Mouse (Mus musculus): ENCODE results near the gene Ehd1. TPM values are rescaled to one million over a fixed set of nuclear protein-coding genes. Genes with fewer than 3 reads are reported as not detected.

Gene Ehd1
- polyA plus RNA-seq, 1 experiment from 2014 or later: 177 TPM

DNA sequence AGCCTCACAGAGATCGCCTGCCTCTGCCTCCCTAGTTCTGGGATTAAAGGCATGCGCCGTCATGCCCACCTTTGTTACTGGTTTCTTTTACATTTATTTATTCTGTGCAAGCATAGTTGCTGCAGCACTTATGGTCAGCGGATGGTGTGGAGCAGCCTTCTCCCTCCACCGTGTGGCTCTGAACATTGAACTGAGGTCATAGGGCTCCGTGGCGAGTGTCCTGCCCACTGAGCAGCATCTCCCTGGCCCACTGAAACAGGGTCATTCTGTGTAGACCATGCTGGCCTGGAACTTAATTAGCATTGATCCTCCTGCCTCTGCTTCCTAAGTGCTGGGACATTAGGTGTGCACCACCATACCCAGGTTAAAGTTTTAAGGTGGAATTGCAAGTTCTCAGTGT lies 4.0 kb downstream of the Ehd1 start:
- TF ChIP-seq CTCF (IDR thresholded peaks at IDR 0.05; ENCODE audit: low read depth): no peak
- 81% methylated on average over 7 of the region's 7 CpGs for WGBS
- no peak for ATAC-seq
- peak overlapping the region; percentile 83 for H3K4me2 ChIP-seq (replicated peaks; ENCODE audit: low read depth)
- peaks cover 29% of the 10 kb centered on the region for H3K36me3 ChIP-seq (ENCODE audit: control insufficient read depth, insufficient read depth)
- peak overlapping the region; percentile 88; the same call in 1 of the 2 replicates for H3K27ac ChIP-seq (ENCODE audit: low read depth, low read length)
- H3K9ac ChIP-seq (ENCODE audit: low read depth, low read length): no peak overlapping the region; the same call in 1 of the 2 replicates
- H3K4me3 ChIP-seq (ENCODE audit: low read depth, low read length): no peak overlapping the region
- H3K27me3 ChIP-seq (replicated peaks; ENCODE audit: control insufficient read depth, insufficient read depth, low read length): no peaks in the 10 kb centered on the region
- 0 out of 2 replicates have a peak, but pooled peaks cover 23% of the 10 kb centered on the region for H3K4me1 ChIP-seq (replicated peaks; ENCODE audit: control insufficient read depth, insufficient read depth, low read length)
- no peaks in the 10 kb centered on the region for H3K9me3 ChIP-seq (ENCODE audit: control insufficient read depth)

GRCm38 (mm10) chr19:6281122-6282020 lies 4.8 kb downstream of the Ehd1 start:
- no peak for TF ChIP-seq CTCF (IDR thresholded peaks at IDR 0.05; ENCODE audit: low read depth)
- Histone ChIP-seq H3K4me3 (ENCODE audit: low read depth, low read length) (no peak overlapping the region), H3K27me3 (replicated peaks; ENCODE audit: control insufficient read depth, insufficient read depth, low read length) (no peaks in the 10 kb centered on the region), H3K9ac (ENCODE audit: low read depth, low read length) (0 out of 2 replicates have a peak overlapping the region, but pooled peaks have one; percentile 17), H3K9me3 (ENCODE audit: control insufficient read depth) (no peaks in the 10 kb centered on the region), H3K36me3 (ENCODE audit: control insufficient read depth, insufficient read depth) (peaks cover 37% of the 10 kb centered on the region), H3K4me2 (replicated peaks; ENCODE audit: low read depth) (no peak overlapping the region), H3K27ac (ENCODE audit: low read depth, low read length) (peak overlapping the region; percentile 88), H3K4me1 (replicated peaks; ENCODE audit: control insufficient read depth, insufficient read depth, low read length) (peaks cover 28% of the 10 kb centered on the region)
- WGBS: 61% methylated on average over 14 of the region's 14 CpGs
- no peak for ATAC-seq

DNA sequence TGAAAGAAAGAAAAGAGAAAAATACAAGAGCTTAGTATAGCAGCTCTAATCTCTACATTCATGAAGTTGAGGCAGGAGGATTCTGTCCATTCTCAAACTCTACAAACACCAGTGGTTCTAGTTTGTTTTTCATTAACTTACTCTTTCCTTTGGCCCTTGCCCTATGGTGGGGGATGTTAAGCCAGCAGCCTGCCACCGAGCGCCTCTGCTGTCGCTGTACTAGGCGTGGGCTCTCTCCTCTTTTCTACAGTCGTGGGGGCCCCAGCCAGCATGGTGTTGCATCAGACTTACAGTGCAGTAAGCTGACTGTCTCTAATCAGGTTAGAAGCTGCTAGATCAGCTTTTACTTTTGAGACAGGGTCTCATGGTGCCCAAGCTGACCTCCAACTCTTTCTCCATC lies 6.5 kb downstream of the Ehd1 start:
- peak overlapping the region; percentile 83 for H3K27ac ChIP-seq (ENCODE audit: low read depth, low read length)
- H3K4me2 ChIP-seq (replicated peaks; ENCODE audit: low read depth): peak overlapping the region; percentile 17
- no peak for ATAC-seq
- peaks cover 28% of the 10 kb centered on the region for H3K4me1 ChIP-seq (replicated peaks; ENCODE audit: control insufficient read depth, insufficient read depth, low read length)
- 40% methylated on average over 5 of the region's 5 CpGs for WGBS
- H3K9me3 ChIP-seq (ENCODE audit: control insufficient read depth): no peaks in the 10 kb centered on the region
- H3K9ac ChIP-seq (ENCODE audit: low read depth, low read length): 0 out of 2 replicates have a peak overlapping the region, but pooled peaks have one; percentile 17
- H3K4me3 ChIP-seq (ENCODE audit: low read depth, low read length): no peak overlapping the region
- no peak for TF ChIP-seq CTCF (IDR thresholded peaks at IDR 0.05; ENCODE audit: low read depth)
- H3K27me3 ChIP-seq (replicated peaks; ENCODE audit: control insufficient read depth, insufficient read depth, low read length): no peaks in the 10 kb centered on the region
- H3K36me3 ChIP-seq (ENCODE audit: control insufficient read depth, insufficient read depth): peaks cover 45% of the 10 kb centered on the region

GRCm38 (mm10) chr19:6284502-6284901 lies 8.0 kb downstream of the Ehd1 start:
- H3K9ac ChIP-seq (ENCODE audit: low read depth, low read length): no peak overlapping the region
- peak overlapping the region; percentile 30 for H3K4me2 ChIP-seq (replicated peaks; ENCODE audit: low read depth)

DNA sequence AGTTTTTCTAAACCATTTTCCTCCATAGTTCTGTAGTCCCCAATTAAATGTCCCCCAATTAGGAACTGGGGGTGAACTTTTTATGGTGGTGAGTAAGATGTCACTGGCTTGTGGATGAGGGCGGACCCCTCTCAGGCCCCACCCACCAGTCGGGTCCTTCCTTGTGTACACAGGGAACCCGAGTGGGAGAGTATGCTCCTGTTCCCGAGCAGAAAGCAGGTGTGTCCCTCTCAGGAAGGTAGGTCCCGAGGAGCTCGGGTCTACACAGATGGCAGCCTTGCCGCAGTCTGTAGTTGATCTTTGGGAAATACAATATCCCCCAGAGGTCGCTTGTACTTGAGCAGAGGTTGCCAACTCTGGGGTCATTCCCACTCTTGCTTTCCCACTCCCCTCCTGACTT lies 8.7 kb downstream of the Ehd1 start:
- no peak overlapping the region; the same call in 1 of the 2 replicates for H3K9ac ChIP-seq (ENCODE audit: low read depth, low read length)

More at GRCm38 (mm10) chr19:6284502-6284901, 8.0 kb downstream of the Ehd1 start:
- Histone ChIP-seq H3K27me3 (replicated peaks; ENCODE audit: control insufficient read depth, insufficient read depth, low read length) (no peaks in the 10 kb centered on the region), H3K4me3 (ENCODE audit: low read depth, low read length) (no peak overlapping the region), H3K27ac (ENCODE audit: low read depth, low read length) (peak overlapping the region; percentile 83), H3K9me3 (ENCODE audit: control insufficient read depth) (no peaks in the 10 kb centered on the region), H3K36me3 (ENCODE audit: control insufficient read depth, insufficient read depth) (peaks cover 46% of the 10 kb centered on the region), H3K4me1 (replicated peaks; ENCODE audit: control insufficient read depth, insufficient read depth, low read length) (peaks cover 22% of the 10 kb centered on the region)
- 51% methylated on average over 12 of the region's 12 CpGs for WGBS
- TF ChIP-seq CTCF (IDR thresholded peaks at IDR 0.05; ENCODE audit: low read depth): no peak
- ATAC-seq: peak; percentile 34

GRCm38 (mm10) chr19:6285632-6286433 lies 9.3 kb downstream of the Ehd1 start:
- Histone ChIP-seq H3K36me3 (ENCODE audit: control insufficient read depth, insufficient read depth) (peaks cover 46% of the 10 kb centered on the region), H3K9ac (ENCODE audit: low read depth, low read length) (peak overlapping the region; percentile 23; the same call in 1 of the 2 replicates), H3K27me3 (replicated peaks; ENCODE audit: control insufficient read depth, insufficient read depth, low read length) (no peaks in the 10 kb centered on the region), H3K4me3 (ENCODE audit: low read depth, low read length) (no peak overlapping the region), H3K27ac (ENCODE audit: low read depth, low read length) (peak overlapping the region; percentile 83), H3K4me2 (replicated peaks; ENCODE audit: low read depth) (peak overlapping the region; percentile 30), H3K4me1 (replicated peaks; ENCODE audit: control insufficient read depth, insufficient read depth, low read length) (peaks cover 16% of the 10 kb centered on the region), H3K9me3 (ENCODE audit: control insufficient read depth) (no peaks in the 10 kb centered on the region)
- TF ChIP-seq CTCF (IDR thresholded peaks at IDR 0.05; ENCODE audit: low read depth): peak; percentile 39
- 36% methylated on average over 7 of the region's 7 CpGs for WGBS
- ATAC-seq: peak; percentile 71

More for the DNA sequence above, 8.7 kb downstream of the Ehd1 start:
- H3K4me2 ChIP-seq (replicated peaks; ENCODE audit: low read depth): peak overlapping the region; percentile 30; the same call in 1 of the 2 replicates
- peak overlapping the region; percentile 83 for H3K27ac ChIP-seq (ENCODE audit: low read depth, low read length)
- H3K4me1 ChIP-seq (replicated peaks; ENCODE audit: control insufficient read depth, insufficient read depth, low read length): peaks cover 20% of the 10 kb centered on the region
- peaks cover 51% of the 10 kb centered on the region for H3K36me3 ChIP-seq (ENCODE audit: control insufficient read depth, insufficient read depth)
- no peaks in the 10 kb centered on the region for H3K9me3 ChIP-seq (ENCODE audit: control insufficient read depth)
- ATAC-seq: peak; percentile 46
- no peak for TF ChIP-seq CTCF (IDR thresholded peaks at IDR 0.05; ENCODE audit: low read depth)
- WGBS: 34% methylated on average over 8 of the region's 8 CpGs
- H3K27me3 ChIP-seq (replicated peaks; ENCODE audit: control insufficient read depth, insufficient read depth, low read length): no peaks in the 10 kb centered on the region
- no peak overlapping the region for H3K4me3 ChIP-seq (ENCODE audit: low read depth, low read length)
